Mouse (Mus musculus) heart, postnatal 10 days (tissue): ENCODE data around the gene Tor3a. TPM values are rescaled to one million over a fixed set of nuclear protein-coding genes. Genes with fewer than 3 reads are reported as not detected.
A peak's percentile ranks its signal among the peaks of the same experiment; 100 is the strongest.

Experiments used
- DNase-seq, 2 experiments: peaks; one replicate each; pipeline ENCODE4 v3.0.0; 2021
- intact Hi-C: fragments of 180-260 bp; cut with DNase I; formaldehyde crosslinking; loops from one replicate; pipeline ENCODE4 v1.15.1; 2025
- total RNA-seq, 2 experiments: library from RNA; stranded (reverse); gene quantifications; 2 replicates each; pipeline ENCODE4 v1.2.3; 2021

The Tor3a gene
- total RNA-seq, 2 experiments from 2014 or later = 11.2 to 14.3 TPM

GRCm38 (mm10) chr1:156641808-156642207 is 32.3 kb downstream of the Tor3a start:
- DNase-seq = no peak
- intact Hi-C loops = no loop called here

DNA sequence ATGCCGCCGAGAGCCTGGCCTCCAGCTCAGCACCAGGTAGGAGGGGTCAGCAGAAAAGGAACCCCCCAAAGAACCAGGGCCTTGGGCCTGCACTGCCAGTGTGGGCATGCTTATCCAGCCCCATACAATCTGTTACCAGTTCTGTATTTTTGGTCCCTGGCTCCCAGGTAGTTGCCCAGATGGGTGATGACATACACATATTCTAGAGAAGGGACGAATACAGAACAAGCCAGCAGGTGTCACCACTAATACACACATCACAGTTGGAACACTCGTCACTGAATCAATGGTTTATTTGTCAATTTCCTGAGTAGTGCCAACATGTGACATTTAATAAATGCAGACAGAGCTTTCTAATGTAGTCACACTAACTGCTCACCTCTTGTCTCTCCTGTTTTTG is 33.6 kb downstream of the Tor3a start:
- intact Hi-C loops = loop anchor here (1.0 kb wide), 1 partner anchor 36 kb away; no protein-coding TSS in a partner anchor

GRCm38 (mm10) chr1:156639455-156639854 is 34.7 kb downstream of the Tor3a start:
- no peak for DNase-seq
- intact Hi-C loops = no loop called here

More for the DNA sequence above, 33.6 kb downstream of the Tor3a start:
- no peak for DNase-seq

DNA sequence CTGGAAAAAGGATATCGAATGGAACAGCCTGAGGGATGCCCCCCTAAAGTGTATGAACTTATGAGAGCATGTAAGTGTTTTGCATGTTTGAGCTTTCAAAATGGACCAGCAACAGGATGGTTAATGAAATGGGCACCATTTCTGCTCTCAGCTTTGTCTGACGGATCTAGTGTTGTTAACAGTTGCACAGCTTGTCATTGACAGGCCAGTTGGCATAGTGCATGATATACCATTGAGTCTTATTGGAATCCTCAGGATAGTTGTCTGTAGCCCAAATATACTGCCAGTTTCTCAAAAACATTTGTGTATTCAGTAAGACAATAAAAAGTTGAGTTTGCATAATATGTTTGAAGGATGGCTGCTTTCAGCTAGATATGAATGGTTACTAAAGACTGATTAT is 39.0 kb downstream of the Tor3a start:
- intact Hi-C loops = no loop called here

GRCm38 (mm10) chr1:156633095-156633494 is 41.1 kb downstream of the Tor3a start:
- intact Hi-C loops = loop anchor here (1.0 to 2.0 kb wide), 4 partner anchors 48 to 370 kb away; no protein-coding TSS in a partner anchor
- peak; percentile 39 to 73 for DNase-seq

More for the DNA sequence above, 39.0 kb downstream of the Tor3a start:
- no peak for DNase-seq

GRCm38 (mm10) chr1:156630965-156631364 is 43.2 kb downstream of the Tor3a start:
- intact Hi-C loops = no loop called here
- DNase-seq = peak in 1 of 2 experiments; percentile 26

- intact Hi-C loops = no loop called here
These were observed 44.2 kb downstream of the Tor3a start for GRCm38 (mm10) chr1:156629984-156630383.

GRCm38 (mm10) chr1:156626729-156627128 is 47.4 kb downstream of the Tor3a start:
- DNase-seq = no peak
- intact Hi-C loops = no loop called here

More at GRCm38 (mm10) chr1:156629984-156630383, 44.2 kb downstream of the Tor3a start:
- DNase-seq = no peak

GRCm38 (mm10) chr1:156624231-156624630 is 49.9 kb downstream of the Tor3a start:
- intact Hi-C loops = no loop called here
- DNase-seq = no peak

DNA sequence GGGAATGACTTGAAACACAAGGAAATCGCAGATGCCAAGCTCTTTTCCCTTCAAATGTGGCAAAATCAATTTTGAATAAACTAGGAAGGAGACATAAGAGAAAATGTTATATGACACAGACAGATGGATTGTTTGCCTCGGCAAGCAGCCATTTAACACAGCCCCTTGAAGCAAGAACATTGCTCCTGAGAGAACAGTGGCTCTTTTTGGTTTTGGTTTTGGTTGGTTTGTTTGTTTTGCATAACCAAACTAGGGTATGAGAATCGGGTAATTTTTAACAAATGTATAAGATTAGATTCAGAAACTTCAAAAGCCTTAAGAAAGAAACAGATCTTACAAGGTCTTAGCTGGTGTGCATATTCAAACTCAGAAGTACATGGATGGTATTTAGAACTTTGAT is 53.2 kb downstream of the Tor3a start:
- intact Hi-C loops = no loop called here
- no peak for DNase-seq

GRCm38 (mm10) chr1:156620292-156620909 is 53.8 kb downstream of the Tor3a start:
- DNase-seq = no peak
- intact Hi-C loops = no loop called here

- DNase-seq = no peak
- intact Hi-C loops = loop anchor here (5.0 kb wide), 1 partner anchor 61 kb away; the partner anchor contains the start of gene Abl2
These were observed 56.3 kb downstream of the Tor3a start for GRCm38 (mm10) chr1:156617811-156618210.

GRCm38 (mm10) chr1:156616989-156617598 is 57.1 kb downstream of the Tor3a start:
- intact Hi-C loops = loop anchor here (5.0 kb wide), 1 partner anchor 60 kb away; the partner anchor contains the start of gene Abl2
- DNase-seq = peak; percentile 29 to 31

GRCm38 (mm10) chr1:156615381-156616133 is 58.6 kb downstream of the Tor3a start:
- intact Hi-C loops = loop anchor here (5.0 kb wide), 1 partner anchor 58 kb away; the partner anchor contains the start of gene Abl2
- DNase-seq = peak; percentile 87 to 88

DNA sequence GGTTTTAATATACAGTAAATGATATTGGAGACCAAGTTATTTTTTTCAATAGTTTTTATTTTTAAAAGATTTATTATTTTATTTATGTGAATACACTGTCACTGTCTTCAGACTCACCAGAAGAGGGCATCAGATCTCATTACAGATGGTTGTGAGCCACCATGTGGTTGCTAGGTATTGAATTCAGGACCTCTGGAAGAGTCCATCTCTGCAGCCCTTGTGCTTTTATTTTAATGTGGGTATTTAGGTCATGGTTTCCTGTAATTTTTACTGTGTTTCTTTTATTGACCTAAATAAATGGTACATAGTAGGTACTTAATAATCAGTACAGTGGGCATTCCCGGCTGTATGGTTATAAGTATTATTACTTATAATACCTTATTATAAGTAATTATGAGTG is 59.4 kb downstream of the Tor3a start:
- intact Hi-C loops = loop anchor here (5.0 kb wide), 1 partner anchor 57 kb away; the partner anchor contains the start of gene Abl2
- no peak for DNase-seq

DNA sequence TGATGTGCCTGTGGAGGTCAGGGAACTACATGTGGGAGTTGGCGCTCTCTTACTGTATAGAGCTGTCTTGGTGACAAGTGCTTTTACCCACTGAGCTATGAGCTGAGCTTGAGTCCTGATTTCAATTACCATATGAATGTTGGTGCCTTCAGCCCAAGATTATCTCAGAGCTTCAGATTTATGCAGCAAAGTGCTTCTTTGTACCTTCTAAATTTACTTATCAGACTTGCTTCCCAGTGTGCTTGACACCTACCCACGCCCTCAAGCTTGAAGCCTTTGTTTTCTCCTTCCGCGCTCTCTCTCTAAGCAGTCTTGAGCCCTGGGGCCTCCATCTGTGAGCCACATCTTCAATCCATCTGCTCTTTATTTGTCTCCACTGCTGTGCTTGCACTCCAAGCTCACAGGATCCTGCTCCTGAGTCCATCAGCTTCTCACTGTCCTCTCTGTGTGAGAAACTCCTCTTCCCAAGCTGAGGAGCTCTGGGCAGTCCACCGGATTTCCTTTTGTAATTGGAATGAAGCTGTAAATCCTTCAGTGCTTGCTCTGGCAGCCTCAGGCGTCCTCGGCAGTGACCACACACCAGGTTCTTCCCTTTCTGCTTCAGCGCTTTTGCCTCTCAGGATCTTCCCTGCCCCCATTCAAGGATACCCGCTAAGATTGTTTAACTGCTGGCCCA is 60.2 kb downstream of the Tor3a start:
- intact Hi-C loops = no loop called here
- peak; percentile 20 to 34 for DNase-seq

DNA sequence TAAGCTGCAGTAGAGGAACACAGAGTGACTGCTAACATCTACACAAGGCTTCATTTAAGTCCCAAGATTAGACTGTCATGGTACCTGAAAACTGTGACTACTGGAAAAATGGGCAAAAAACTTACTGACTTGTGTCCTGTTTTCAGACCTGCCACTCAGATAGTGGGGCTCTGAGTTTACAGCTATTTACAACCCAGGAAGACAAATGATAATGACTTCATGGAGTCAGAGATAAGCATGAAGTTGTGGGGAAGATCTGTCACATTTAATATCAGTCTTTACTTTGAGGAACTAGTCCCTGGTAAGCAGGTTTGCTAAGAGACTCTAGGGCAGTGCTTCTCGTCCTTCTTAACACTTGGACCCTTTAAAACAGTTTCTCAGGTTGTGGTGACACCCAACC is 63.9 kb downstream of the Tor3a start:
- intact Hi-C loops = no loop called here
- DNase-seq = no peak

- DNase-seq = no peak
- intact Hi-C loops = no loop called here
These were observed 65.7 kb downstream of the Tor3a start for GRCm38 (mm10) chr1:156608496-156608895.

GRCm38 (mm10) chr1:156605940-156606339 is 68.2 kb downstream of the Tor3a start:
- no peak for DNase-seq
- intact Hi-C loops = no loop called here

GRCm38 (mm10) chr1:156605094-156605866 is 68.9 kb downstream of the Tor3a start:
- no peak for DNase-seq

More at GRCm38 (mm10) chr1:156605094-156605866, 68.9 kb downstream of the Tor3a start:
- intact Hi-C loops = no loop called here
